Mouse (Mus musculus): Measurements from ENCODE around the gene Olfr601. TPM values are rescaled to one million over a fixed set of nuclear protein-coding genes. Genes with fewer than 3 reads are reported as not detected.

The Olfr601 gene
- polyA plus RNA-seq (2012; rRNA removed; ENCODE audit: low replicate concordance) = not detected in 2 replicates

DNA sequence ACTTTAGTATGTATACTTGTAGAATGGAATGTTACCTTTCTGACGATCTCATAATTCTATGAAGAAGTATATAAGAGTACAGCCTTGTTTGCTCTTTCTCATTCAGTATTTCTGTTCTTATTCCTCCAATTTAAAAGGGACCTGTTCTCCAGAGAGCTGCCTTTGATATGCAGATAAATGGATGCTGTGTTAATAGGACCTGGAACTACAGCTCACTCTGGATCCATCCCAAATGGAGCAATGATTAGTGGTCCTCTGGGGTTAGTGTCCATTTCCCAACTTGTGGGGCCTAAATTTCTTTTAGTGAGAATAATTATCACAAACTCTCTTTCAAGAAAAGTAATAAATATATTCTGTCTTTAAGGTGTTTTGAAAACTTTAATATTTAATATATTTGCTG is at the start of gene Olfr601:
Olfr601 (minus strand) TSS at position 101 of the 400 bp plus-strand sequence.

DNA sequence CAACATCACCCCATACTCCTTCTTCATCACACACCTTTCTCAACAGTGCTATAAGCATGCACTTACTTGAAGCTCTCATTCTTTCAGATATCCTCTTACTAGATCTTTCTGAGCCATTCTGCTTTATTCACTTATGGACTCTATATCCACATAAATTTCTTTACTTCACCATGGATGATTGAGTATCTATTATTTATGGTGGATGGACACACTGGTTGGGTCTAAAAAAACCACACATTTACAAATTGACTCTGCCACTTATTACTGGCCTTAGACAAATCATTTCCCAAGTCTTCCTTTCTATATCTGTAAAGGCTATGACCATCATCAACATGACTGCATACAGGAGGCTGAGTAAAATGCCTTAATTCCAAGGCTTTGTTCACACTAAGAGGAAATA is 23.6 kb upstream of the Olfr601 start, which contains the start of gene Olfr603:
Olfr603 (minus strand) TSS at position 101 of the 400 bp plus-strand sequence.

DNA sequence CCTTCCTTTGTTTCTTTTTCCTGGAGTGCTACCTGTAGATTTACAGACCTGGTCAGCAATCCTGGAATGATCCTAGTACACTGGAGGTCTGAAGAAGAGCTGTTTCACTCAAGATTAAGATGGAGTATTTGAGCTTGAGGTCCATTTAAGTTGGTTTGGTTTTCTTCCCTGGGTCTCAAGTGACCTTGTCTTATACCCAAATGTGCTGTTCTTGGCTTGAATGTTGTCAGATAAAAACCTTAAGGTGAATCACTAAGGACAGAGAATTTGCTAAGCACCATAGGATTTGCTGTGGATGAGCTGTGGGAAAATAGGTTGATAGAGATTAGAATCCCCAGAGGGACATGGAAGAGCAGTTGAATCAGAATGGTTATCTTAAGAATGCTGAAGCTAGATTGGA is 12.9 kb downstream of the Olfr601 start, which contains the start of gene Olfr600:
Olfr600 (minus strand) TSS at position 101 of the 400 bp plus-strand sequence.

DNA sequence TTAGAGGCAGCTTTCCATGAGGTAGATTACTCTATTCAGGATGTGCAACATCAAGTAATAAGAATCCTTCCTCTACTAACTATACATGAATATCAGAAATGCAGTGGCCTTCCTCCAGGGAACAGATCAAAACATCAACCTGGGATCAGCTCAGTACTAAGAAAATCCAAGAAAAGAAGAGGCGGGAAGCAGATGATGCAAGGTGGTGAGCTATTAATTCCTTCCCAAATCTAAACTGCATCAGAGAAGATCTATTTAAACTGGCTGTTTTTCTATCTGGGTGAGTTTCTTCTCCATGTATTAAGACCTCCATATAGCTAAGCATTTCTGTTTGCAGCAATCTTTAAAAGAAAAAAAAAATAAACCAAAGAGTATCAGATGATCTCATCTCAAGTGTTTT is 26.8 kb downstream of the Olfr601 start, which contains the start of gene Olfr599:
Olfr599 (plus strand) TSS at position 301 of the 400 bp plus-strand sequence.

DNA sequence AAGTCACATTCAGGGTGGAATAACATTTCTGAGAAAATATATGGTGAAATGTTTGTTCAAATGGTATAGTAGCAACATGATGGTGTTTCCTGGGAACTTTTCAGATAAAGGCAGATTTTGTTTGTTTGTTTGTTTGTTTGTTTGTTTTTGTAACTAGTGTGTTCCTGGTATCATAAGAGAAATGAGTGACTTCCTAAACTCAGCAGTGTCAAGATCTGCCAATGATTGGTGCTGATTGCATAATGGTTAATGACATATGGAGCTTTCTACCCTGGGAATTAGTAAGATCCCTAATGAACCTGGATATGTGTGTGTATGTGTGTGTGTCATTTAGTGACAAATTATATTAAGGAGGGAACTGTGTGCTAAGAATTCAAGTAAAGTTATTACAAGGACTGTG is 39.2 kb downstream of the Olfr601 start, which contains the start of gene Olfr598:
Olfr598 (plus strand) TSS at position 301 of the 400 bp plus-strand sequence.

DNA sequence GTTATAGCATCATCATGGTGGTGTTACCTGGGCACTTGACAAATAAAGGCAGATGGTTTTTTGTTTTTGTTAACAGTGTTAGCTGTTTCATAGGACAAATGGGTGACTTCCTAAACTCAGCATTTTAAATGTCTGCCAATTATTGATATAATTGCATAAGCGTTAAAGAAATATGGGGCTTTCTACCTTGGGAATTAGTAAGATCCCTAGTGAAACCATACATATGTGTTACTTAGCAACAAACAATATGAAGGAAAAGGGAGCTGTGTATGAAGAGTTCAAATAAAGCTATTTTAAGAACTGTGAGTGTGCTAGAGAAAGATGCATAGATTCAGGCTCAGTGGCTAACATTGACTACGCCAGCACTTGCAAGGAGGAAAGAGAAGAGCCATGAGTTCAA is 46.4 kb downstream of the Olfr601 start, which contains the start of gene Olfr597:
Olfr597 (plus strand) TSS at position 301 of the 400 bp plus-strand sequence.

Other genes starting within 250 kb of the Olfr601 start
- gene Olfr586, start 237.0 kb downstream of the Olfr601 start, polyA plus RNA-seq (2012; rRNA removed; ENCODE audit: low replicate concordance) = not detected in 2 replicates
- not detected in 2 replicates for gene Olfr588-ps1, start 221.8 kb downstream of the Olfr601 start, polyA plus RNA-seq (2012; rRNA removed; ENCODE audit: low replicate concordance)
- gene Olfr589, start 206.3 kb downstream of the Olfr601 start, polyA plus RNA-seq (2012; rRNA removed; ENCODE audit: low replicate concordance) = not detected in 2 replicates
- gene Olfr591, start 184.3 kb downstream of the Olfr601 start, polyA plus RNA-seq (2012; rRNA removed; ENCODE audit: low replicate concordance) = not detected in 2 replicates
- not detected in 2 replicates for gene Olfr592, start 177.9 kb downstream of the Olfr601 start, polyA plus RNA-seq (2012; rRNA removed; ENCODE audit: low replicate concordance)
- not detected in 2 replicates for gene Olfr593, start 150.8 kb downstream of the Olfr601 start, polyA plus RNA-seq (2012; rRNA removed; ENCODE audit: low replicate concordance)
- gene Olfr594, start 145.7 kb downstream of the Olfr601 start, polyA plus RNA-seq (2012; rRNA removed; ENCODE audit: low replicate concordance) = not detected in 2 replicates
- gene Usp17ld, start 110.2 kb downstream of the Olfr601 start, polyA plus RNA-seq (2012; rRNA removed; ENCODE audit: low replicate concordance) = not detected in 2 replicates
- not detected in 2 replicates for gene Olfr596, start 57.0 kb downstream of the Olfr601 start, polyA plus RNA-seq (2012; rRNA removed; ENCODE audit: low replicate concordance)
- not detected in 2 replicates for gene Olfr597, start 46.3 kb downstream of the Olfr601 start, polyA plus RNA-seq (2012; rRNA removed; ENCODE audit: low replicate concordance)
- gene Olfr598, start 39.1 kb downstream of the Olfr601 start, polyA plus RNA-seq (2012; rRNA removed; ENCODE audit: low replicate concordance) = not detected in 2 replicates
- gene Olfr599, start 26.7 kb downstream of the Olfr601 start, polyA plus RNA-seq (2012; rRNA removed; ENCODE audit: low replicate concordance) = not detected in 2 replicates
- not detected in 2 replicates for gene Olfr600, start 13.0 kb downstream of the Olfr601 start, polyA plus RNA-seq (2012; rRNA removed; ENCODE audit: low replicate concordance)
- gene Olfr603, start 23.5 kb upstream of the Olfr601 start, polyA plus RNA-seq (2012; rRNA removed; ENCODE audit: low replicate concordance) = not detected in 2 replicates
- gene Usp17lc, start 52.4 kb upstream of the Olfr601 start, polyA plus RNA-seq (2012; rRNA removed; ENCODE audit: low replicate concordance) = not detected in 2 replicates
- gene Olfr605, start 82.8 kb upstream of the Olfr601 start, polyA plus RNA-seq (2012; rRNA removed; ENCODE audit: low replicate concordance) = not detected in 2 replicates
- not detected in 2 replicates for gene Olfr606, start 86.4 kb upstream of the Olfr601 start, polyA plus RNA-seq (2012; rRNA removed; ENCODE audit: low replicate concordance)
- gene Olfr607, start 101.5 kb upstream of the Olfr601 start, polyA plus RNA-seq (2012; rRNA removed; ENCODE audit: low replicate concordance) = not detected in 2 replicates
- not detected in 2 replicates for gene Olfr608, start 107.2 kb upstream of the Olfr601 start, polyA plus RNA-seq (2012; rRNA removed; ENCODE audit: low replicate concordance)
- not detected in 2 replicates for gene Olfr609, start 135.4 kb upstream of the Olfr601 start, polyA plus RNA-seq (2012; rRNA removed; ENCODE audit: low replicate concordance)
- not detected in 2 replicates for gene Olfr610, start 149.5 kb upstream of the Olfr601 start, polyA plus RNA-seq (2012; rRNA removed; ENCODE audit: low replicate concordance)
- not detected in 2 replicates for gene Olfr611, start 158.2 kb upstream of the Olfr601 start, polyA plus RNA-seq (2012; rRNA removed; ENCODE audit: low replicate concordance)
- gene Olfr612, start 180.1 kb upstream of the Olfr601 start, polyA plus RNA-seq (2012; rRNA removed; ENCODE audit: low replicate concordance) = not detected in 2 replicates
- not detected in 2 replicates for gene Olfr613, start 185.4 kb upstream of the Olfr601 start, polyA plus RNA-seq (2012; rRNA removed; ENCODE audit: low replicate concordance)
- not detected in 2 replicates for gene Olfr615, start 193.4 kb upstream of the Olfr601 start, polyA plus RNA-seq (2012; rRNA removed; ENCODE audit: low replicate concordance)
- gene Olfr616, start 206.5 kb upstream of the Olfr601 start, polyA plus RNA-seq (2012; rRNA removed; ENCODE audit: low replicate concordance) = not detected in 2 replicates
- gene Olfr617, start 210.4 kb upstream of the Olfr601 start, polyA plus RNA-seq (2012; rRNA removed; ENCODE audit: low replicate concordance) = not detected in 2 replicates
- not detected in 2 replicates for gene Olfr618, start 227.4 kb upstream of the Olfr601 start, polyA plus RNA-seq (2012; rRNA removed; ENCODE audit: low replicate concordance)
- gene Olfr619, start 237.9 kb upstream of the Olfr601 start, polyA plus RNA-seq (2012; rRNA removed; ENCODE audit: low replicate concordance) = not detected in 2 replicates
- gene Olfr620, start 249.9 kb upstream of the Olfr601 start, polyA plus RNA-seq (2012; rRNA removed; ENCODE audit: low replicate concordance) = not detected in 2 replicates